Mouse (Mus musculus) liver, embryonic 13.5 days (tissue): ENCODE measurements around the gene Lkaaear1. TPM values are rescaled to one million over a fixed set of nuclear protein-coding genes. Genes with fewer than 3 reads are reported as not detected.

Source experiments
- ATAC-seq: fragments of 200-750 bp; cut with Nextera tagmentation; 2 replicates; pipeline ENCODE4 v1.8.0; 2017; ENCODE audit warnings: low read depth, mild to moderate bottlenecking, moderate number of reproducible peaks, moderate library complexity
- DNase-seq: peaks from one replicate; pipeline ENCODE4 v3.0.0; 2022
- H3K27ac ChIP-seq: fragments of 300-500 bp; sonication (generic); 2 replicates; pipeline ENCODE4 v1.5.1; 2015; ENCODE audit warnings: moderate library complexity, mild to moderate bottlenecking, inconsistent platforms
- H3K27me3 ChIP-seq: fragments of 300-500 bp; sonication (generic); 2 replicates; pipeline ENCODE4 v1.6.1; 2015; ENCODE audit warnings: mild to moderate bottlenecking, inconsistent platforms
- H3K36me3 ChIP-seq: fragments of 300-500 bp; sonication (generic); 2 replicates; pipeline ENCODE4 v1.6.1; 2015; ENCODE audit warnings: mild to moderate bottlenecking, inconsistent platforms
- H3K4me1 ChIP-seq: fragments of 300-500 bp; sonication (generic); replicated peaks from 2 replicates; pipeline ENCODE4 v1.6.1; 2015; ENCODE audit warnings: inconsistent platforms
- H3K4me2 ChIP-seq: fragments of 300-500 bp; sonication (generic); 2 replicates; pipeline ENCODE4 v1.6.1; 2015; ENCODE audit warnings: inconsistent platforms, mild to moderate bottlenecking, moderate library complexity
- H3K4me3 ChIP-seq: fragments of 300-500 bp; sonication (generic); replicated peaks from 2 replicates; pipeline ENCODE4 v1.5.1; 2015; ENCODE audit warnings: mild to moderate bottlenecking, inconsistent platforms
- H3K9ac ChIP-seq: fragments of 300-500 bp; sonication (generic); 2 replicates; pipeline ENCODE4 v1.6.1; 2015; ENCODE audit warnings: mild to moderate bottlenecking, inconsistent platforms
- H3K9me3 ChIP-seq: fragments of 300-500 bp; sonication (generic); replicated peaks from 2 replicates; pipeline ENCODE4 v1.6.1; 2016; ENCODE audit warnings: inconsistent platforms
- WGBS: fragments of 180-500 bp; shearing (Covaris S2); methylation state at CpG from one replicate; pipeline ENCODE4 v1.1.7; 2015; ENCODE audit not compliant: insufficient replicate concordance; 5-methylcytosine and 5-hydroxymethylcytosine counted together
- polyA plus RNA-seq: library from polyadenylated mRNA; unstranded; fragments of >200 nt; fragmentation: Nextera tagmentation; extraction: Ambion mirVana; gene quantifications from 2 replicates; pipeline ENCODE4 v1.2.1, GENCODE M21; 2015

Lkaaear1 gene
- polyA plus RNA-seq, 1 experiment from 2014 or later, result not detected

GRCm38 (mm10) chr2:181681978-181682377 is 16.3 kb downstream of the Lkaaear1 start:
- Histone ChIP-seq H3K9me3 (no peaks in the 10 kb centered on the region), H3K27me3 (peaks cover 13% of the 10 kb centered on the region), H3K4me2 (no peak overlapping the region), H3K4me3 (no peak overlapping the region), H3K4me1 (peaks cover 34% of the 10 kb centered on the region), H3K9ac (no peak overlapping the region), H3K27ac (no peak overlapping the region), H3K36me3 (peaks cover 5% of the 10 kb centered on the region; the same call in 1 of the 2 replicates)
- DNase-seq (no peak), ATAC-seq (no peak)
- WGBS, result 41% methylated on average over 1 of the region's 1 CpGs

- Histone ChIP-seq H3K4me2 (peak overlapping the region; percentile 87), H3K4me1 (peaks cover 39% of the 10 kb centered on the region), H3K27me3 (peaks cover 13% of the 10 kb centered on the region), H3K4me3 (peak overlapping the region; percentile 64), H3K36me3 (no peaks in the 10 kb centered on the region), H3K9ac (peak overlapping the region; percentile 75), H3K27ac (no peak overlapping the region), H3K9me3 (no peaks in the 10 kb centered on the region)
- ATAC-seq (peak; percentile 29), DNase-seq (no peak)
- WGBS, result 10% methylated on average over 7 of the region's 7 CpGs
Measured at GRCm38 (mm10) chr2:181680716-181681117, 17.5 kb downstream of the Lkaaear1 start.

GRCm38 (mm10) chr2:181679951-181680715 is 18.1 kb downstream of the Lkaaear1 start, which contains the start of gene Tcea2:
Gene Tcea2 (plus strand): TSS chr2:181680310.
- Histone ChIP-seq H3K4me2 (peak within 1 kb of the TSS; percentile 87), H3K9me3 (no peaks in the 10 kb centered on the region), H3K4me1 (peaks cover 45% of the 10 kb centered on the region), H3K4me3 (peak within 1 kb of the TSS; percentile 64), H3K36me3 (no peaks in the 10 kb centered on the region), H3K27me3 (peaks cover 13% of the 10 kb centered on the region), H3K9ac (peak within 1 kb of the TSS; percentile 75), H3K27ac (no peak within 1 kb of the TSS; the same call in 1 of the 2 replicates)
- ATAC-seq, result peak; percentile 49
- WGBS, result under 1% methylated on average over 69 of the region's 69 CpGs
- DNase-seq, result peak; percentile 45

- Histone ChIP-seq H3K4me1 (peaks cover 45% of the 10 kb centered on the region), H3K4me2 (no peak overlapping the region), H3K27me3 (peaks cover 22% of the 10 kb centered on the region), H3K9me3 (no peaks in the 10 kb centered on the region), H3K27ac (no peak overlapping the region), H3K9ac (no peak overlapping the region), H3K4me3 (no peak overlapping the region), H3K36me3 (no peaks in the 10 kb centered on the region)
- peak; percentile 61 for DNase-seq
- ATAC-seq, result peak; percentile 67
- 44% methylated on average over 1 of the region's 1 CpGs for WGBS
Measured at GRCm38 (mm10) chr2:181678780-181679179, 19.5 kb downstream of the Lkaaear1 start.

GRCm38 (mm10) chr2:181677755-181678098 is 20.5 kb downstream of the Lkaaear1 start:
- 28% methylated on average over 3 of the region's 3 CpGs for WGBS
- Histone ChIP-seq H3K4me3 (no peak overlapping the region), H3K36me3 (no peaks in the 10 kb centered on the region), H3K9ac (no peak overlapping the region), H3K4me2 (no peak overlapping the region), H3K27me3 (peaks cover 32% of the 10 kb centered on the region), H3K9me3 (no peaks in the 10 kb centered on the region), H3K4me1 (peaks cover 45% of the 10 kb centered on the region), H3K27ac (no peak overlapping the region)
- DNase-seq (no peak), ATAC-seq (no peak)

- H3K4me3 ChIP-seq, result no peak overlapping the region
- H3K4me1 ChIP-seq, result peaks cover 43% of the 10 kb centered on the region
- H3K9me3 ChIP-seq, result no peaks in the 10 kb centered on the region
- no peak overlapping the region for H3K9ac ChIP-seq
- WGBS, result 74% methylated on average over 5 of the region's 5 CpGs
- no peak for DNase-seq
- peaks cover 37% of the 10 kb centered on the region for H3K27me3 ChIP-seq
- H3K4me2 ChIP-seq, result no peak overlapping the region
- no peak for ATAC-seq
- H3K36me3 ChIP-seq, result no peaks in the 10 kb centered on the region
- no peak overlapping the region for H3K27ac ChIP-seq
Measured at GRCm38 (mm10) chr2:181677096-181677754, 21.0 kb downstream of the Lkaaear1 start.

GRCm38 (mm10) chr2:181676424-181676823 is 21.8 kb downstream of the Lkaaear1 start:
- Histone ChIP-seq H3K9me3 (no peaks in the 10 kb centered on the region), H3K4me3 (no peak overlapping the region), H3K4me2 (no peak overlapping the region), H3K27ac (no peak overlapping the region), H3K27me3 (peaks cover 45% of the 10 kb centered on the region), H3K9ac (no peak overlapping the region), H3K4me1 (peaks cover 35% of the 10 kb centered on the region), H3K36me3 (no peaks in the 10 kb centered on the region)
- 28% methylated on average over 2 of the region's 2 CpGs for WGBS
- DNase-seq, result no peak
- ATAC-seq, result no peak

GRCm38 (mm10) chr2:181675454-181675853 is 22.8 kb downstream of the Lkaaear1 start:
- H3K27ac ChIP-seq, result no peak overlapping the region
- no peak for DNase-seq
- peaks cover 46% of the 10 kb centered on the region for H3K27me3 ChIP-seq
- peak overlapping the region; percentile 16; the same call in 1 of the 2 replicates for H3K4me3 ChIP-seq
- H3K9ac ChIP-seq, result no peak overlapping the region
- H3K4me1 ChIP-seq, result peaks cover 34% of the 10 kb centered on the region
- H3K9me3 ChIP-seq, result no peaks in the 10 kb centered on the region
- ATAC-seq, result peak; percentile 14; the same call in 1 of the 2 replicates
- H3K4me2 ChIP-seq, result peak overlapping the region; percentile 48
- H3K36me3 ChIP-seq, result no peaks in the 10 kb centered on the region
- WGBS, result 6% methylated on average over 14 of the region's 14 CpGs

- Histone ChIP-seq H3K4me3 (no peak overlapping the region), H3K9ac (no peak overlapping the region), H3K27me3 (peaks cover 47% of the 10 kb centered on the region), H3K27ac (no peak overlapping the region), H3K36me3 (no peaks in the 10 kb centered on the region), H3K9me3 (no peaks in the 10 kb centered on the region), H3K4me2 (no peak overlapping the region; the same call in 1 of the 2 replicates), H3K4me1 (peaks cover 35% of the 10 kb centered on the region)
- DNase-seq (no peak), ATAC-seq (no peak)
- WGBS, result 64% methylated on average over 4 of the region's 4 CpGs
Measured at GRCm38 (mm10) chr2:181674934-181675333, 23.3 kb downstream of the Lkaaear1 start.

GRCm38 (mm10) chr2:181673501-181673900 is 24.7 kb downstream of the Lkaaear1 start:
- WGBS, result 42% methylated on average over 1 of the region's 1 CpGs
- DNase-seq, result no peak
- H3K4me1 ChIP-seq, result peaks cover 25% of the 10 kb centered on the region
- H3K36me3 ChIP-seq, result no peaks in the 10 kb centered on the region
- no peak overlapping the region for H3K4me3 ChIP-seq
- H3K4me2 ChIP-seq, result no peak overlapping the region
- ATAC-seq, result no peak
- no peak overlapping the region for H3K9ac ChIP-seq
- H3K27me3 ChIP-seq, result peaks cover 61% of the 10 kb centered on the region
- H3K9me3 ChIP-seq, result no peaks in the 10 kb centered on the region
- no peak overlapping the region for H3K27ac ChIP-seq

- Histone ChIP-seq H3K4me3 (no peak overlapping the region), H3K9me3 (no peaks in the 10 kb centered on the region), H3K27ac (no peak overlapping the region), H3K36me3 (no peaks in the 10 kb centered on the region), H3K9ac (no peak overlapping the region), H3K4me1 (peaks cover 23% of the 10 kb centered on the region), H3K27me3 (peaks cover 70% of the 10 kb centered on the region), H3K4me2 (no peak overlapping the region)
- DNase-seq (no peak), ATAC-seq (no peak)
- WGBS, result 32% methylated on average over 7 of the region's 7 CpGs
Measured at GRCm38 (mm10) chr2:181671984-181672383, 26.3 kb downstream of the Lkaaear1 start.
